ENCODE assay signal across 9 mouse cellular contexts in genomic region chr17:35812736-35813135, GRCm38 (mm10). TPM values are rescaled to one million over a fixed set of nuclear protein-coding genes. Genes with fewer than 3 reads are reported as not detected.
DNase-seq lines count a peak whose midpoint lies in the region; ATAC-seq lines count a peak whose summit lies in the region.
"Had no signal": no experiment of that assay in that cellular context is flagged by ENCODE, and none has a peak within 500 bp of the region (broad histone marks: within the 10 kb centered on the region; RNA-seq: fewer than 3 reads in every experiment).

No protein-coding gene starts in this region.

- no peaks in the 10 kb centered on the region for H3K36me3 ChIP-seq in heart, embryonic 15.5 days
- H3K36me3 ChIP-seq in lung, embryonic 15.5 days, result no peaks in the 10 kb centered on the region
- H3K36me3 ChIP-seq in embryonic facial prominence, embryonic 13.5 days, result no peaks in the 10 kb centered on the region
- H3K36me3 ChIP-seq in neural tube, embryonic 15.5 days, result no peaks in the 10 kb centered on the region

- no peaks in the 10 kb centered on the region for H3K9me3 ChIP-seq in heart, embryonic 15.5 days (replicated peaks)
- H3K9me3 ChIP-seq in lung, embryonic 15.5 days, result no peaks in the 10 kb centered on the region
- H3K9me3 ChIP-seq in embryonic facial prominence, embryonic 13.5 days, result no peaks in the 10 kb centered on the region
- no peaks in the 10 kb centered on the region for H3K9me3 ChIP-seq in neural tube, embryonic 15.5 days (replicated peaks)

- peak overlapping the region; percentile 97 for H3K27ac ChIP-seq in heart, embryonic 15.5 days
- H3K27ac ChIP-seq in lung, embryonic 15.5 days, result peak overlapping the region; percentile 93
- peak overlapping the region; percentile 91 for H3K27ac ChIP-seq in embryonic facial prominence, embryonic 13.5 days
- peak overlapping the region; percentile 58 for H3K27ac ChIP-seq in neural tube, embryonic 15.5 days (replicated peaks)

- intact Hi-C loops in heart, postnatal 36 days (cut with DNase I), result no loop called here

- H3K4me1 ChIP-seq in heart, embryonic 15.5 days (replicated peaks), result peaks cover 75% of the 10 kb centered on the region
- peaks cover 69% of the 10 kb centered on the region for H3K4me1 ChIP-seq in lung, embryonic 15.5 days
- H3K4me1 ChIP-seq in embryonic facial prominence, embryonic 13.5 days, result peaks cover 55% of the 10 kb centered on the region
- H3K4me1 ChIP-seq in neural tube, embryonic 15.5 days, result no peaks in the 10 kb centered on the region; the same call in 1 of the 2 replicates

- DNase-seq in heart, postnatal 36 days, result no peak
- DNase-seq in lung, postnatal 36 days, result no peak
- DNase-seq in MN1 (ENCODE audit: low spot score), result no peak
- no peak for DNase-seq in frontal cortex, postnatal 14 days (ENCODE audit: low spot score in 2 of 2)
- DNase-seq: thymus, postnatal 25 days had no signal

- no peak overlapping the region for H3K4me3 ChIP-seq in heart, embryonic 15.5 days
- no peak overlapping the region for H3K4me3 ChIP-seq in lung, embryonic 15.5 days
- H3K4me3 ChIP-seq in embryonic facial prominence, embryonic 13.5 days, result no peak overlapping the region
- no peak overlapping the region for H3K4me3 ChIP-seq in neural tube, embryonic 15.5 days (replicated peaks)

- ATAC-seq in heart, embryonic 15.5 days (replicated peaks; ENCODE audit: insufficient number of reproducible peaks, insufficient read depth, low FRiP score, low read depth), result no peak
- ATAC-seq in lung, embryonic 15.5 days (ENCODE audit: borderline replicate concordance, extremely low read depth, low FRiP score, low TSS enrichment), result no peak
- ATAC-seq in embryonic facial prominence, embryonic 13.5 days (ENCODE audit: insufficient number of reproducible peaks, insufficient read depth, low FRiP score, low TSS enrichment, low read depth), result peak; percentile 30
- no peak for ATAC-seq in neural tube, embryonic 15.5 days (ENCODE audit: low FRiP score)

- H3K27me3 ChIP-seq in heart, embryonic 15.5 days, result no peaks in the 10 kb centered on the region
- no peaks in the 10 kb centered on the region for H3K27me3 ChIP-seq in lung, embryonic 15.5 days
- H3K27me3 ChIP-seq in embryonic facial prominence, embryonic 13.5 days, result no peaks in the 10 kb centered on the region
- H3K27me3 ChIP-seq in neural tube, embryonic 15.5 days (replicated peaks), result no peaks in the 10 kb centered on the region

- peak overlapping the region; percentile 16 for H3K4me2 ChIP-seq in heart, embryonic 15.5 days
- no peak overlapping the region; the same call in 1 of the 2 replicates for H3K4me2 ChIP-seq in lung, embryonic 15.5 days
- peak overlapping the region; percentile 29 for H3K4me2 ChIP-seq in embryonic facial prominence, embryonic 13.5 days
- no peak overlapping the region for H3K4me2 ChIP-seq in neural tube, embryonic 15.5 days

- 0 out of 2 replicates have a peak overlapping the region, but pooled peaks have one; percentile 1 for H3K9ac ChIP-seq in heart, embryonic 15.5 days
- H3K9ac ChIP-seq in lung, embryonic 15.5 days, result no peak overlapping the region
- H3K9ac ChIP-seq in embryonic facial prominence, embryonic 13.5 days, result peak overlapping the region; percentile 27
- no peak overlapping the region for H3K9ac ChIP-seq in neural tube, embryonic 15.5 days (replicated peaks)

- WGBS in heart, embryonic 15.5 days, result 38% methylated on average over 6 of the region's 6 CpGs
- 45% methylated on average over 6 of the region's 6 CpGs for WGBS in lung, embryonic 15.5 days
- WGBS in embryonic facial prominence, embryonic 13.5 days, result 53% methylated on average over 6 of the region's 6 CpGs
- WGBS in neural tube, embryonic 15.5 days, result 79% methylated on average over 6 of the region's 6 CpGs

RNA-seq across cellular contexts. Expression of gene Ier3, which starts 8.7 kb away (rescaled TPM):
- polyA plus RNA-seq in heart, embryonic 15.5 days (2015; fragmentation: Nextera tagmentation; extraction: Ambion mirVana), result 49.7 and 56.5 TPM in 2 replicates
- total RNA-seq in heart, postnatal 36 days (2021), result 10 to 100 TPM; 26.8 to 43.0 TPM
- 17.9 and 21.0 TPM in 2 replicates for polyA plus RNA-seq in lung, embryonic 15.5 days (2015; fragmentation: Nextera tagmentation; extraction: Ambion mirVana)
- 20.1 and 27.7 TPM in 2 replicates for polyA plus RNA-seq in embryonic facial prominence, embryonic 13.5 days (2015; fragmentation: Nextera tagmentation; extraction: Ambion mirVana)
- 14.9 and 15.5 TPM in 2 replicates for polyA plus RNA-seq in neural tube, embryonic 15.5 days (2015; fragmentation: Nextera tagmentation; extraction: Ambion mirVana)

RNA-seq across cellular contexts. Expression of gene Flot1, which starts 10.3 kb away (rescaled TPM):
- 103 and 109 TPM in 2 replicates for polyA plus RNA-seq in heart, embryonic 15.5 days (2015; fragmentation: Nextera tagmentation; extraction: Ambion mirVana)
- 100 to 1,000 TPM; 154 to 159 TPM for total RNA-seq in heart, postnatal 36 days (2021)
- polyA plus RNA-seq in lung, embryonic 15.5 days (2015; fragmentation: Nextera tagmentation; extraction: Ambion mirVana), result 50.1 and 54.4 TPM in 2 replicates
- polyA plus RNA-seq in embryonic facial prominence, embryonic 13.5 days (2015; fragmentation: Nextera tagmentation; extraction: Ambion mirVana), result 61.0 and 67.2 TPM in 2 replicates
- 131 and 141 TPM in 2 replicates for polyA plus RNA-seq in neural tube, embryonic 15.5 days (2015; fragmentation: Nextera tagmentation; extraction: Ambion mirVana)

RNA-seq across cellular contexts. Expression of gene Tubb5, which starts 25.4 kb away (rescaled TPM):
- polyA plus RNA-seq in heart, embryonic 15.5 days (2015; fragmentation: Nextera tagmentation; extraction: Ambion mirVana), result 567 and 662 TPM in 2 replicates
- total RNA-seq in heart, postnatal 36 days (2021), result 10 to 100 TPM; 87.6 to 91.6 TPM
- polyA plus RNA-seq in lung, embryonic 15.5 days (2015; fragmentation: Nextera tagmentation; extraction: Ambion mirVana), result 1,042 and 1,079 TPM in 2 replicates
- 1,166 and 1,221 TPM in 2 replicates for polyA plus RNA-seq in embryonic facial prominence, embryonic 13.5 days (2015; fragmentation: Nextera tagmentation; extraction: Ambion mirVana)
- polyA plus RNA-seq in neural tube, embryonic 15.5 days (2015; fragmentation: Nextera tagmentation; extraction: Ambion mirVana), result 1,339 and 1,471 TPM in 2 replicates

RNA-seq across cellular contexts. Expression of gene Mdc1, which starts 28.6 kb away (rescaled TPM):
- polyA plus RNA-seq in heart, embryonic 15.5 days (2015; fragmentation: Nextera tagmentation; extraction: Ambion mirVana), result 12.6 and 17.0 TPM in 2 replicates
- 10 to 100 TPM; 12.2 to 14.2 TPM for total RNA-seq in heart, postnatal 36 days (2021)
- 24.1 and 24.7 TPM in 2 replicates for polyA plus RNA-seq in lung, embryonic 15.5 days (2015; fragmentation: Nextera tagmentation; extraction: Ambion mirVana)
- 15.7 and 21.0 TPM in 2 replicates for polyA plus RNA-seq in embryonic facial prominence, embryonic 13.5 days (2015; fragmentation: Nextera tagmentation; extraction: Ambion mirVana)
- 7.9 and 9.7 TPM in 2 replicates for polyA plus RNA-seq in neural tube, embryonic 15.5 days (2015; fragmentation: Nextera tagmentation; extraction: Ambion mirVana)

RNA-seq across cellular contexts. Expression of gene Nrm, which starts 48.4 kb away (rescaled TPM):
- polyA plus RNA-seq in heart, embryonic 15.5 days (2015; fragmentation: Nextera tagmentation; extraction: Ambion mirVana), result 38.7 and 46.2 TPM in 2 replicates
- 1 to 10 TPM; 2.3 to 2.4 TPM for total RNA-seq in heart, postnatal 36 days (2021)
- polyA plus RNA-seq in lung, embryonic 15.5 days (2015; fragmentation: Nextera tagmentation; extraction: Ambion mirVana), result 71.0 and 73.3 TPM in 2 replicates
- 49.0 and 53.5 TPM in 2 replicates for polyA plus RNA-seq in embryonic facial prominence, embryonic 13.5 days (2015; fragmentation: Nextera tagmentation; extraction: Ambion mirVana)
- 17.6 and 26.7 TPM in 2 replicates for polyA plus RNA-seq in neural tube, embryonic 15.5 days (2015; fragmentation: Nextera tagmentation; extraction: Ambion mirVana)

Comparison
In these comparisons a context has a peak if more than half of its experiments do, and no peak if none do; other contexts are left out.
1. H3K4me2 ChIP-seq: peak in heart, embryonic 15.5 days (single experiment) and embryonic facial prominence, embryonic 13.5 days (single experiment); none in lung, embryonic 15.5 days (single experiment) and neural tube, embryonic 15.5 days (single experiment).
2. H3K9ac ChIP-seq: peak in heart, embryonic 15.5 days (single experiment) and embryonic facial prominence, embryonic 13.5 days (single experiment); none in lung, embryonic 15.5 days (single experiment) and neural tube, embryonic 15.5 days (single experiment).
3. Peak in every context shown above with its lines, with median percentiles within 50 percentile points of each other: H3K27ac ChIP-seq.